Mouse (Mus musculus) CH12.LX (cell line): ENCODE results near the gene Fat1. TPM values are rescaled to one million over a fixed set of nuclear protein-coding genes. Genes with fewer than 3 reads are reported as not detected.

Experiments
- DNase-seq: peaks from one replicate; pipeline ENCODE4 v3.0.0-alpha.2; 2013; ENCODE audit errors: extremely low read depth
- H3K27ac ChIP-seq: 2 replicates; pipeline ENCODE4 v1.5.1; 2012; ENCODE audit warnings: low read depth, mild to moderate bottlenecking, control low read depth, moderate library complexity; ENCODE audit not compliant: insufficient read depth
- H3K27me3 ChIP-seq: replicated peaks from 2 replicates; pipeline ENCODE3; 2012; ENCODE audit warnings: inconsistent platforms
- H3K36me3 ChIP-seq, 2 experiments: replicated peaks in 1 of 2; 2 replicates each; pipeline versions ENCODE3 to v1.6.1; 2012; ENCODE audit warnings: inconsistent platforms in 1 of 2, low read length in 1 of 2, mild to moderate bottlenecking in 1 of 2, mixed read lengths in 1 of 2, moderate library complexity in 1 of 2; ENCODE audit not compliant: control insufficient read depth in 1 of 2, insufficient read depth in 1 of 2
- H3K4me1 ChIP-seq, 2 experiments: 2 replicates each; pipeline ENCODE4 v1.6.1; 2012; ENCODE audit warnings: inconsistent platforms in 1 of 2, moderate library complexity in 1 of 2; ENCODE audit not compliant: insufficient read depth in 2 of 2, control insufficient read depth in 1 of 2
- H3K4me2 ChIP-seq: 2 replicates; pipeline ENCODE4 v1.6.1; 2012; ENCODE audit warnings: low read depth, mild to moderate bottlenecking, control low read depth; ENCODE audit not compliant: poor library complexity, insufficient read depth, severe bottlenecking
- H3K4me3 ChIP-seq, 3 experiments: fragments of 150-350 bp in 1 of 3; sonication (generic) in 1 of 3; replicated peaks in 1 of 3; 2 replicates each; pipeline versions ENCODE3 to v1.5.1; 2011 to 2012; ENCODE audit warnings: low read depth in 2 of 3, low read length in 2 of 3, mild to moderate bottlenecking in 2 of 3, moderate library complexity in 2 of 3, control low read depth in 1 of 3, improper control_type of control experiment in 1 of 3, inconsistent platforms in 1 of 3, mixed read lengths in 1 of 3; ENCODE audit not compliant: poor library complexity in 1 of 3
- H3K79me2 ChIP-seq: replicated peaks from 2 replicates; pipeline ENCODE4 v1.6.1; 2012; ENCODE audit warnings: mild to moderate bottlenecking, moderate library complexity; ENCODE audit not compliant: control insufficient read depth, poor library complexity, insufficient read depth, severe bottlenecking; ENCODE audit errors: extremely low read depth
- H3K9ac ChIP-seq: 2 replicates; pipeline ENCODE4 v1.6.1; 2012; ENCODE audit warnings: low read depth, mild to moderate bottlenecking, control low read depth, moderate library complexity; ENCODE audit not compliant: insufficient read depth
- H3K9me3 ChIP-seq: replicated peaks from 2 replicates; pipeline ENCODE3; 2012; ENCODE audit warnings: low read length, inconsistent platforms, mixed read lengths
- BHLHE40 ChIP-seq: IDR thresholded peaks from 2 replicates; pipeline ENCODE4 v1.6.1; 2011; ENCODE audit warnings: mild to moderate bottlenecking, low read depth, low read length, improper control_type of control experiment
- CHD1 ChIP-seq: IDR thresholded peaks from 2 replicates; pipeline ENCODE4 v1.6.1; 2012; ENCODE audit warnings: low read depth, low read length, improper control_type of control experiment, inconsistent platforms
- CTCF ChIP-seq, 2 experiments: IDR thresholded peaks in 1 of 2; conservative IDR thresholded peaks in 1 of 2; 2 replicates each; pipeline ENCODE4 v1.5.1; 2011 to 2012; ENCODE audit warnings: low read depth in 2 of 2, low read length in 2 of 2, improper control_type of control experiment in 1 of 2, inconsistent platforms in 1 of 2, mild to moderate bottlenecking in 1 of 2, moderate library complexity in 1 of 2
- GABPA ChIP-seq: IDR thresholded peaks from 2 replicates; pipeline ENCODE4 v1.6.1; 2012; ENCODE audit warnings: low read depth, low read length, improper control_type of control experiment, inconsistent platforms; ENCODE audit not compliant: insufficient replicate concordance
- HCFC1 ChIP-seq: IDR thresholded peaks from 2 replicates; pipeline ENCODE4 v1.6.1; 2012; ENCODE audit warnings: low read depth, mild to moderate bottlenecking, inconsistent platforms, low read length, improper control_type of control experiment
- IRF4 ChIP-seq: IDR thresholded peaks from 2 replicates; pipeline ENCODE4 v1.6.1; 2014; ENCODE audit warnings: low read depth, mild to moderate bottlenecking, inconsistent platforms, low read length, improper control_type of control experiment
- JUN ChIP-seq: IDR thresholded peaks from 2 replicates; pipeline ENCODE4 v1.6.1; 2011; ENCODE audit warnings: low read depth, mild to moderate bottlenecking, low read length, improper control_type of control experiment, moderate library complexity; ENCODE audit not compliant: insufficient read depth
- JUND ChIP-seq: conservative IDR thresholded peaks from 2 replicates; pipeline ENCODE4 v1.6.1; 2011; ENCODE audit warnings: low read depth, low read length, improper control_type of control experiment
- MAFK ChIP-seq: IDR thresholded peaks from 2 replicates; pipeline ENCODE4 v1.6.1; 2011; ENCODE audit warnings: low read length, improper control_type of control experiment; ENCODE audit not compliant: insufficient replicate concordance
- MEF2A ChIP-seq: IDR thresholded peaks from 2 replicates; pipeline ENCODE4 v1.6.1; 2014; ENCODE audit warnings: low read depth, mild to moderate bottlenecking, inconsistent platforms, low read length, improper control_type of control experiment, borderline replicate concordance
- MXI1 ChIP-seq: IDR thresholded peaks from 2 replicates; pipeline ENCODE4 v1.6.1; 2011; ENCODE audit warnings: mild to moderate bottlenecking, low read depth, low read length, improper control_type of control experiment
- MYC ChIP-seq: IDR thresholded peaks from 2 replicates; pipeline ENCODE4 v1.6.1; 2011; ENCODE audit warnings: low read depth, mild to moderate bottlenecking, improper control_type of control experiment, low read length
- NELFE ChIP-seq: IDR thresholded peaks from 2 replicates; pipeline ENCODE4 v1.6.1; 2011; ENCODE audit warnings: low read depth, low read length, improper control_type of control experiment
- PAX5 ChIP-seq: IDR thresholded peaks from 2 replicates; pipeline ENCODE4 v1.6.1; 2012; ENCODE audit warnings: low read length, inconsistent platforms, mixed read lengths
- POLR2AphosphoS2 ChIP-seq: IDR thresholded peaks from 2 replicates; pipeline ENCODE4 v1.6.1; 2011; ENCODE audit warnings: low read depth, low read length, improper control_type of control experiment
- RAD21 ChIP-seq: IDR thresholded peaks from 2 replicates; pipeline ENCODE4 v1.6.1; 2011; ENCODE audit warnings: low read depth, mild to moderate bottlenecking, low read length, improper control_type of control experiment, moderate library complexity
- RCOR1 ChIP-seq: conservative IDR thresholded peaks from 2 replicates; pipeline ENCODE4 v1.6.1; 2012; ENCODE audit warnings: low read depth, mild to moderate bottlenecking, inconsistent platforms, low read length, improper control_type of control experiment
- SIN3A ChIP-seq: IDR thresholded peaks from 2 replicates; pipeline ENCODE4 v1.6.1; 2012; ENCODE audit warnings: low read length, improper control_type of control experiment, inconsistent platforms
- SMC3 ChIP-seq: IDR thresholded peaks from 2 replicates; pipeline ENCODE4 v1.6.1; 2011; ENCODE audit warnings: low read depth, low read length, improper control_type of control experiment
- TBP ChIP-seq: conservative IDR thresholded peaks from 2 replicates; pipeline ENCODE4 v1.6.1; 2011; ENCODE audit warnings: low read depth, low read length, improper control_type of control experiment
- TCF12 ChIP-seq: IDR thresholded peaks from 2 replicates; pipeline ENCODE4 v1.6.1; 2014; ENCODE audit warnings: low read depth, mild to moderate bottlenecking, inconsistent platforms, low read length, improper control_type of control experiment
- UBTF ChIP-seq: IDR thresholded peaks from 2 replicates; pipeline ENCODE4 v1.6.1; 2012; ENCODE audit warnings: low read depth, mild to moderate bottlenecking, inconsistent platforms, low read length, improper control_type of control experiment, moderate library complexity
- USF2 ChIP-seq: conservative IDR thresholded peaks from 2 replicates; pipeline ENCODE4 v1.6.1; 2011; ENCODE audit warnings: low read depth, low read length, improper control_type of control experiment
- ZC3H11A ChIP-seq: IDR thresholded peaks from 2 replicates; pipeline ENCODE4 v1.6.1; 2012; ENCODE audit warnings: low read depth, mild to moderate bottlenecking, inconsistent platforms, low read length, improper control_type of control experiment
- ZKSCAN1 ChIP-seq: IDR thresholded peaks from 2 replicates; pipeline ENCODE4 v1.6.1; 2012; ENCODE audit warnings: low read depth, inconsistent platforms, low read length, improper control_type of control experiment, borderline replicate concordance
- ZMIZ1 ChIP-seq: IDR thresholded peaks from 2 replicates; pipeline ENCODE4 v1.6.1; 2012; ENCODE audit warnings: low read depth, mild to moderate bottlenecking, inconsistent platforms, low read length, improper control_type of control experiment
- ZNF384 ChIP-seq: IDR thresholded peaks from 2 replicates; pipeline ENCODE4 v1.6.1; 2012; ENCODE audit warnings: low read depth, low read length, improper control_type of control experiment, inconsistent platforms
- dilution Hi-C: fragments of 300-500 bp; cut with MboI; formaldehyde crosslinking; loops from 2 replicates; pipeline ENCODE4 v1.14.3; 2020; ENCODE audit warnings: low sequenced_read_pairs; ENCODE audit not compliant: extremely low pct_unique_long_range_greater_than_20kb, extremely low pct_ligation_motif_present
- in situ Hi-C: fragments of 300-500 bp; cut with MboI; formaldehyde crosslinking; loops from 3 replicates; pipeline ENCODE4 v1.14.3; 2019; ENCODE audit warnings: low sequenced_read_pairs, low pct_ligation_motif_present, low pct_unique_long_range_greater_than_20kb, mixed read lengths
- polyA plus RNA-seq: library from polyadenylated mRNA; unstranded; fragments of >175 nt; gene quantifications from 2 replicates; pipeline ENCODE4 v1.2.1, GENCODE M21; 2012; ENCODE audit warnings: low read depth; ENCODE audit not compliant: insufficient read length
- total RNA-seq, 2 experiments: library from RNA; depleted of rRNA; stranded (reverse); fragments of 300-350 nt in 1 of 2; fragments of >200 nt in 1 of 2; gene quantifications; 2 replicates each; pipeline ENCODE4 v1.2.3; 2012 to 2014

The Fat1 gene
- total and polyA plus RNA-seq, 3 experiments = under 0.01 TPM; not detected in 2

- TF ChIP-seq ZMIZ1 = no peak
- no peak for TF ChIP-seq JUND
- no peak for TF ChIP-seq IRF4
- no peaks in the 10 kb centered on the region for H3K36me3 ChIP-seq
- in situ Hi-C loops = no loop called here
Measured at GRCm38 (mm10) chr8:45028081-45028497, 92.8 kb downstream of the Fat1 start.

GRCm38 (mm10) chr8:45038350-45038749, 103.1 kb downstream of the Fat1 start:
- H3K27me3 ChIP-seq = no peaks in the 10 kb centered on the region
- no peaks in the 10 kb centered on the region for H3K36me3 ChIP-seq
- H3K9ac ChIP-seq = no peak overlapping the region
- no peaks in the 10 kb centered on the region for H3K79me2 ChIP-seq
- no peak for DNase-seq
- no peak overlapping the region for H3K4me2 ChIP-seq
- no peak overlapping the region for H3K4me3 ChIP-seq
- H3K9me3 ChIP-seq = peaks cover 78% of the 10 kb centered on the region
- no peaks in the 10 kb centered on the region for H3K4me1 ChIP-seq
- no peak overlapping the region for H3K27ac ChIP-seq
- no peak for TF ChIP-seq USF2
- TF ChIP-seq JUN = no peak
- TF ChIP-seq POLR2AphosphoS2 = no peak
- TF ChIP-seq IRF4 = no peak
- TF ChIP-seq BHLHE40 = no peak
- TF ChIP-seq TBP = no peak
- TF ChIP-seq CTCF (conservative IDR thresholded peaks at IDR 0.05 in 1 of 2, IDR thresholded peaks at IDR 0.05 in 1 of 2; ENCODE audit: low read depth in 2 of 2, low read length in 2 of 2) = no peak
- no peak for TF ChIP-seq MEF2A
- no peak for TF ChIP-seq UBTF
- TF ChIP-seq MXI1 = no peak
- TF ChIP-seq HCFC1 = no peak
- TF ChIP-seq MAFK = no peak
- TF ChIP-seq MYC = no peak
- in situ Hi-C loops (no loop called here), dilution Hi-C loops (no loop called here)

More at GRCm38 (mm10) chr8:45028081-45028497, 92.8 kb downstream of the Fat1 start:
- DNase-seq = no peak
- Histone ChIP-seq H3K9ac (no peak overlapping the region), H3K4me1 (no peaks in the 10 kb centered on the region), H3K27ac (no peak overlapping the region), H3K9me3 (peaks cover 81% of the 10 kb centered on the region), H3K27me3 (no peaks in the 10 kb centered on the region), H3K79me2 (no peaks in the 10 kb centered on the region), H3K4me3 (no peak overlapping the region), H3K4me2 (no peak overlapping the region)
- dilution Hi-C loops = no loop called here

DNA sequence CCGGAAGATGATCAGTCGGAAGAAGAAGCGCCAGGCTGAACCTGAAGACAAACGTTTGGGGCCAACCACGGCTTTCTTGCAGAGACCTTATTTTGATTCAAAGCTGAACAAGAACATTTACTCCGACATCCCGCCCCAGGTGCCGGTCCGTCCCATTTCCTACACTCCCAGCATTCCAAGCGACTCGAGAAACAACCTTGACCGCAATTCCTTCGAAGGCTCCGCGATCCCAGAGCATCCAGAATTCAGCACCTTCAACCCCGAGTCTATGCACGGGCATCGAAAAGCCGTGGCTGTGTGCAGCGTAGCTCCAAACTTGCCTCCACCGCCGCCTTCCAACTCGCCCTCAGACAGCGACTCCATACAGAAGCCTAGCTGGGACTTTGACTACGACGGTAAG, 108.9 kb downstream of the Fat1 start:
- H3K36me3 ChIP-seq = no peaks in the 10 kb centered on the region
- no peak overlapping the region for H3K27ac ChIP-seq
- no peaks in the 10 kb centered on the region for H3K27me3 ChIP-seq
- H3K4me2 ChIP-seq = no peak overlapping the region
- no peak for DNase-seq
- in situ Hi-C loops = no loop called here
- dilution Hi-C loops = no loop called here
- no peak overlapping the region for H3K9ac ChIP-seq
- H3K79me2 ChIP-seq = no peaks in the 10 kb centered on the region
- H3K9me3 ChIP-seq = peaks cover 68% of the 10 kb centered on the region
- no peaks in the 10 kb centered on the region for H3K4me1 ChIP-seq
- no peak overlapping the region for H3K4me3 ChIP-seq
- TF ChIP-seq ZNF384 (no peak), NELFE (no peak), UBTF (no peak), SMC3 (no peak), SIN3A (no peak), GABPA (no peak), RAD21 (no peak), USF2 (no peak), ZKSCAN1 (no peak), TCF12 (no peak), MXI1 (no peak), JUN (no peak), CHD1 (no peak), PAX5 (no peak), ZC3H11A (no peak), CTCF (conservative IDR thresholded peaks at IDR 0.05 in 1 of 2, IDR thresholded peaks at IDR 0.05 in 1 of 2; ENCODE audit: low read depth in 2 of 2, low read length in 2 of 2) (no peak), RCOR1 (no peak), IRF4 (no peak)
